9 mouse cellular contexts compared by ENCODE assay signal in the genomic region with DNA sequence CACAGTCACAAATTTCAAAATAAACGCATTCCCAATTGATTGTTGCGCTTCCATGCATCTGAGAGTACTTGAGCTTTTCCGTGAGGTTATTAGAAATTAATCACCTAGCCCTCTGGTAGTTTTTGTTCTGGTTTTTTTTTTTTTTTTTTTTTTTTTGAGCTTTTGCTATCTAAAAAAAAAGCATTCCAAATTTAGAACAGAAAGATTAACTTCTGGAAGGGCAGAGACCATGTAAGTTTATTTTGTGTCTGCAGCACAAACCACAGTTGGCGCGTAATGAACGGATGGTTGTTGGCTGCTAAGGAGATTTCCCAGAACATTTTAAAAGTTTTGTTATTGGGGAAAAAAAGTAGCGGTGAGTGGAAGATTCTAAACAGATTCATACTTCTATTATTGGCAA. TPM values are rescaled to one million over a fixed set of nuclear protein-coding genes. Genes with fewer than 3 reads are reported as not detected.
DNase-seq lines count a peak whose midpoint lies in the region; ATAC-seq and TF ChIP-seq lines count a peak whose summit lies in the region.
"Had no signal": no experiment of that assay in that cellular context is flagged by ENCODE, and none has a peak within 500 bp of the region (broad histone marks: within the 10 kb centered on the region; RNA-seq: fewer than 3 reads in every experiment).

No protein-coding gene starts in this region.

- no peak for TF ChIP-seq CTCF in G1E (IDR thresholded peaks at IDR 0.05; ENCODE audit: low read depth, low read length)
- TF ChIP-seq CTCF in liver, postnatal 0 days (IDR thresholded peaks at IDR 0.05; ENCODE audit: low read depth): no peak

- intact Hi-C loops in heart, postnatal 36 days (cut with DNase I): loop anchor here (2.0 to 10.0 kb wide), 4 partner anchors 39 to 869 kb away; a partner anchor contains a TSS

- ATAC-seq in heart, embryonic 14.5 days (ENCODE audit: insufficient number of reproducible peaks, insufficient read depth, low FRiP score, low read depth): no peak
- no peak for ATAC-seq in G1E (ENCODE audit: extremely low read depth, insufficient number of reproducible peaks, low FRiP score, poor library complexity, severe bottlenecking)
- ATAC-seq in forebrain, embryonic 16.5 days: no peak
- ATAC-seq in liver, postnatal 0 days: no peak

- H3K9ac ChIP-seq in heart, embryonic 14.5 days (ENCODE audit: low read length): peak overlapping the region; percentile 98
- H3K9ac ChIP-seq in forebrain, embryonic 16.5 days (replicated peaks; ENCODE audit: low read depth, low read length): peak overlapping the region; percentile 91
- peak overlapping the region; percentile 85 for H3K9ac ChIP-seq in liver, postnatal 0 days (replicated peaks)

- no peak for DNase-seq in heart, postnatal 36 days
- DNase-seq in G1E (ENCODE audit: low spot score): no peak
- DNase-seq in liver, postnatal 0 days: no peak
- no peak for DNase-seq in frontal cortex, postnatal 36 days (ENCODE audit: low spot score in 2 of 2)
- DNase-seq in spleen, adult 18-20 months: no peak
- no peak for DNase-seq in urinary bladder, adult 2 months (ENCODE audit: low spot score)

- no peaks in the 10 kb centered on the region for H3K27me3 ChIP-seq in heart, embryonic 14.5 days (ENCODE audit: control insufficient read depth, insufficient read depth, low read length)
- no peaks in the 10 kb centered on the region for H3K27me3 ChIP-seq in G1E (ENCODE audit: insufficient read depth, low read length)
- H3K27me3 ChIP-seq in forebrain, embryonic 16.5 days (replicated peaks; ENCODE audit: control insufficient read depth, insufficient read depth, low read length): 0 out of 2 replicates have a peak, but pooled peaks cover 2% of the 10 kb centered on the region
- no peaks in the 10 kb centered on the region for H3K27me3 ChIP-seq in liver, postnatal 0 days (ENCODE audit: insufficient read depth, low read length)

- H3K4me3 ChIP-seq in heart, embryonic 14.5 days (ENCODE audit: control insufficient read depth in 1 of 2, insufficient read depth in 1 of 2, low read depth in 1 of 2, low read length in 2 of 2): peak overlapping the region; percentile 68 to 94; a peak in 3 of 4 replicates
- peak overlapping the region; percentile 95 for H3K4me3 ChIP-seq in G1E (ENCODE audit: low read depth, low read length)
- peak overlapping the region; percentile 100 for H3K4me3 ChIP-seq in forebrain, embryonic 16.5 days (replicated peaks; ENCODE audit: low read length)
- peak overlapping the region; percentile 84 for H3K4me3 ChIP-seq in liver, postnatal 0 days (ENCODE audit: low read depth, low read length)

- WGBS in heart, embryonic 14.5 days: 53% methylated on average over 7 of the region's 7 CpGs
- WGBS in forebrain, embryonic 16.5 days: 60% methylated on average over 7 of the region's 7 CpGs
- 49% methylated on average over 7 of the region's 7 CpGs for WGBS in liver, postnatal 0 days (ENCODE audit: insufficient replicate concordance)

- peaks cover 0 to 12% of the 10 kb centered on the region in 2 experiments; a peak in 1 of 4 replicates for H3K4me1 ChIP-seq in heart, embryonic 14.5 days (ENCODE audit: control insufficient read depth in 2 of 2, insufficient read depth in 2 of 2, low read length in 2 of 2)
- peaks cover 25% of the 10 kb centered on the region for H3K4me1 ChIP-seq in G1E (ENCODE audit: insufficient read depth, low read depth, low read length)
- peaks cover 19% of the 10 kb centered on the region for H3K4me1 ChIP-seq in forebrain, embryonic 16.5 days (replicated peaks; ENCODE audit: control insufficient read depth, insufficient read depth, low read length)
- no peaks in the 10 kb centered on the region for H3K4me1 ChIP-seq in liver, postnatal 0 days (ENCODE audit: insufficient read depth)

- H3K27ac ChIP-seq in heart, embryonic 14.5 days (replicated peaks in 1 of 2; ENCODE audit: control insufficient read depth in 1 of 2, insufficient read depth in 1 of 2, low read depth in 2 of 2, low read length in 2 of 2): peak overlapping the region; percentile 86 to 92; a peak in 2 of 4 replicates
- H3K27ac ChIP-seq in forebrain, embryonic 16.5 days (ENCODE audit: low read length): peak overlapping the region; percentile 89; the same call in 1 of the 2 replicates
- peak overlapping the region; percentile 92 for H3K27ac ChIP-seq in liver, postnatal 0 days (ENCODE audit: low read depth)

- no peaks in the 10 kb centered on the region for H3K9me3 ChIP-seq in heart, embryonic 14.5 days (ENCODE audit: control insufficient read depth, low read length)
- no peaks in the 10 kb centered on the region for H3K9me3 ChIP-seq in G1E (replicated peaks)
- H3K9me3 ChIP-seq in forebrain, embryonic 16.5 days (ENCODE audit: control insufficient read depth, low read length): no peaks in the 10 kb centered on the region
- H3K9me3 ChIP-seq in liver, postnatal 0 days (ENCODE audit: low read length): no peaks in the 10 kb centered on the region

- no peaks in the 10 kb centered on the region for H3K36me3 ChIP-seq in heart, embryonic 14.5 days (ENCODE audit: control insufficient read depth, insufficient read depth, low read length)
- H3K36me3 ChIP-seq in G1E (replicated peaks): peaks cover 9% of the 10 kb centered on the region
- H3K36me3 ChIP-seq in forebrain, embryonic 16.5 days (ENCODE audit: control insufficient read depth, insufficient read depth): no peaks in the 10 kb centered on the region
- no peaks in the 10 kb centered on the region for H3K36me3 ChIP-seq in liver, postnatal 0 days (replicated peaks; ENCODE audit: insufficient read depth, low read length)

- H3K4me2 ChIP-seq in heart, embryonic 14.5 days (ENCODE audit: low read length): peak overlapping the region; percentile 73
- peak overlapping the region; percentile 92 for H3K4me2 ChIP-seq in forebrain, embryonic 16.5 days (ENCODE audit: low read length)
- H3K4me2 ChIP-seq in liver, postnatal 0 days (ENCODE audit: low read depth, low read length): peak overlapping the region; percentile 80

- no peak for TF ChIP-seq EP300 in liver, postnatal 0 days (IDR thresholded peaks at IDR 0.05; ENCODE audit: low read depth)

RNA-seq across cellular contexts. Expression of a gene that starts 0.8 kb away (rescaled TPM):
- polyA plus RNA-seq in heart, embryonic 14.5 days (2014; fragmentation: Nextera tagmentation; extraction: Ambion mirVana): 55.2 and 59.0 TPM in 2 replicates
- 10 to 100 TPM; 60.6 to 62.4 TPM for total RNA-seq in heart, postnatal 36 days (2021)
- total RNA-seq in G1E (2014; fragmentation: Nextera tagmentation): 91.3 and 102 TPM in 2 replicates
- 146 and 165 TPM in 2 replicates for total RNA-seq in G1E (2017)
- polyA plus RNA-seq in G1E (2012): 12.0 and 13.5 TPM in 2 replicates
- polyA plus RNA-seq in forebrain, embryonic 16.5 days (2015; fragmentation: Nextera tagmentation; extraction: Ambion mirVana): 190 and 195 TPM in 2 replicates
- 14.1 and 15.4 TPM in 2 replicates for polyA plus RNA-seq in liver, postnatal 0 days (2015; fragmentation: Nextera tagmentation; extraction: Ambion mirVana)
- 82.5 and 105 TPM in 2 replicates for polyA plus RNA-seq in urinary bladder, adult 2 months (2012; rRNA removed)

RNA-seq across cellular contexts. Expression of a gene that starts 38.5 kb away (rescaled TPM):
- 2.2 and 2.7 TPM in 2 replicates for polyA plus RNA-seq in heart, embryonic 14.5 days (2014; fragmentation: Nextera tagmentation; extraction: Ambion mirVana)
- 1 to 10 TPM; 4.9 to 5.5 TPM for total RNA-seq in heart, postnatal 36 days (2021)
- total RNA-seq in G1E (2014; fragmentation: Nextera tagmentation): not detected in 2 replicates
- 0.06 and 0.38 TPM in 2 replicates for total RNA-seq in G1E (2017)
- polyA plus RNA-seq in G1E (2012): not detected in 2 replicates
- 7.3 and 8.4 TPM in 2 replicates for polyA plus RNA-seq in forebrain, embryonic 16.5 days (2015; fragmentation: Nextera tagmentation; extraction: Ambion mirVana)
- 0.52 and 0.79 TPM in 2 replicates for polyA plus RNA-seq in liver, postnatal 0 days (2015; fragmentation: Nextera tagmentation; extraction: Ambion mirVana)
- polyA plus RNA-seq in urinary bladder, adult 2 months (2012; rRNA removed): 17.1 and 24.7 TPM in 2 replicates
- total RNA-seq: neutrophil, adult 5-6 weeks had no signal
